Mouse (Mus musculus) erythroid progenitor cell, adult 5-6 weeks (primary cell): ENCODE results near the gene Nfxl1. TPM values are rescaled to one million over a fixed set of nuclear protein-coding genes. Genes with fewer than 3 reads are reported as not detected.

Source experiments
- ATAC-seq: replicated peaks from 2 replicates; pipeline ENCODE4 v1.8.0; 2016; ENCODE audit warnings: moderate number of reproducible peaks, mild to moderate bottlenecking, moderate TSS enrichment, inconsistent platforms; ENCODE audit not compliant: poor library complexity, low FRiP score, severe bottlenecking
- total RNA-seq, 2 experiments: library from RNA; stranded (forward) in 1 of 2; stranded (reverse) in 1 of 2; fragments of 150-400 nt in 1 of 2; fragments of 186-747, 209-891 nt in 1 of 2; gene quantifications; 2 replicates each; pipeline versions ENCODE4 v1.2.3 to v1.2.4; 2015 to 2017; ENCODE audit warnings: low replicate concordance in 2 of 2

Nfxl1 gene
- total RNA-seq, 2 experiments from 2014 or later: 13.5 to 16.3 TPM

DNA sequence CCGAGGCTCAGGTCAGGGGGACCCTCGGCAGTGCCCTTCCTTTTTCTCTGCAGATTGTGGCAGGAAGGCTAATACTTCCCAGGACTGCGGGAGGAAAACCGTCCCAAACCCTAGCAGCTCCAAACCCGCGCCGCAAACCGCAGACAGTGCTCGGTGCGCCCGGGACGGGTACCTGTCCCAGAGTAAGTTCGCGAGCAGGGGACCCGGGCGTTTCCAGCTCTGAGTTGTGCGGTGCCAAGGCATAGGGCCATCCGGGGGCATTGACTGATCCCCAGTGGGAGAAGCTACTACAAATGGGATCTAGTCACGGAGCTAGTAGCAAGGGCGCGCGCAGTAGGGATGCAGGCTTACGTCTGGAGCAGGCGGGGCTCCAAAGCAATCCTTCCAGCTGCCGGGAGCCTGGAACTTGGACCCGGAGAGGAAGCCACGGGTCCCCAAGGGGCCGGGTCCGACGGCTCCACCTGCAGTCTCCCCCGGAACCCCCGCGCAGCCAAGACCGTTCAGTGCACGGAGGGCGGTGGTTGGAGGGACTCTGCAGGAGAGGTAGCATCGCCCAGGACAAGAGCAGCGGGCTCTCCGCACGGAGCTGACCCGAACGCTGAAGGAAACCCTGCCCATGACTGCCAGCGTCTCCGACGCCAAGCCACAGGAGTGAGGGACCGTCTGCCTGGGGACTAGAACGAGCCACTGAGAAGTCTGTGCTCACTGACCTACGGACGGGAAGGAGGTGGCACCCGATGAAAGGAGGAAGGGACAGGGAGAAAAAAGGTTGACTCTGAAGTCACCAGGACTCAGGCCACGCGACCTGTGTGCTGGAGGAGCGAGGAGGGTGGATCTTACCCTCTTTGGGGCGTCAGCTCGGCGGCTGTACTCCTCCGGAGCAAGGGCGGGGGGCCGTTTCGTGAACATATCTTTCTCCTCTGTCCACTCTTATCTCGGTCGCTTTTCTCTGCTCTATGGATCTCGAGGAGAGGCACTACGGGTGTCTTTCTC lies 55.7 kb downstream of the Nfxl1 start, which contains the start of gene Corin:
Gene Corin, minus strand, starts transcription at position 943 of the 993 bp plus-strand sequence.
- ATAC-seq: no peak

DNA sequence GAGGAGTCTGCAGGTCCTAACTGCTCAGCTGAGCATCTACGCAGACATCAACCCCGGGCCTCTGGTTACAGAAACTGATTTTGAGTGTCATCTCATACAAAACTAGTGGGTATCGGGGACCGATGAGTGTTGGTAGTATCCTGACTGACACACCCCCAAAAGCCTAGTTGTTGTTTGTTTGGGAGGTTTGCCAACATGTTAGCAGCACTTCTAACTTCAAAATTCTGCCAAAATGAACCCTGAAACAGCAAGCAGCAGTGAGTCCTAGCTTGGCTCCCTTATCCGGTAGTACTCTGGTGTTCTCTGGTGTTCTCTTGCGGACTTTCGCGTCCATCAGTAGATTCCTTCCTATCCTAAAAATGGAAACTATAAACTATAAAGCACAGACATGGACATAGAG lies 56.7 kb downstream of the Nfxl1 start:
- no peak for ATAC-seq

DNA sequence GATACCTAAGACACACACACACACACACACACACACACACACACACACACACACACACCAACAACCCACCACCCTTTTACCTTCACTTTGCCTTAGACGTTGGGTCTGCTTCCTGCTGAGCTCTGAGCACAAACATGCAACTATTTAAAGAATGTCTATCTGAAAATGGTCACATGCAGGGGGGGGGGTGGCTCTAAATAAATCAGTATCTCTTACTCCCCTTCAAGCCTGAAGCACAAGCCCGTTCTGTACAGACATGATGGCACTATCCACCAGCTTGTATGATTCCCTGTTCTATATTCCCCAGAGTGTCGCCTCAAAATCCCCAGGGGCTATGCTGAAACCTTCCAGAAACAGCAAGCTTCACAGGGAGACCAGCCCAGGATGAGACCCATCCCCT lies 57.7 kb downstream of the Nfxl1 start:
- no peak for ATAC-seq

DNA sequence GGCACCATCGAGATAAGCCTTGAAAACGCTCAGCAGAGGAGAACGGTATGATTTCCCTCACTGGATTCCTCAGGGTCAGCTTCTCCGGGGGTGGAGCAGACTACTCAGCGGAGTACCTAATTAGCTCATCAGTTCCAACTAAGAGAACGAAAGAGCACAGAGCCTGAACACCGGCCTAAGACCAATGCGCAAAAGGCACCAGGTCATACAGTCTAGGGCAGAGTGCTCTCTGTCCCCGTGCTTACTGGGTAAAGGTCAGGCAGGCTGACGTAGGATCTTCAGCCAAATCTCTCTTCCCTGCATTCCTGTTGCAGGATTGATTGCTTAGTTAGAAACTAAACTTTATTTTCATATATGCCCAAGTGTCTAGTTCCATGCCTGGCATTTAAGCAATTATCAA lies 61.2 kb downstream of the Nfxl1 start:
- no peak for ATAC-seq

DNA sequence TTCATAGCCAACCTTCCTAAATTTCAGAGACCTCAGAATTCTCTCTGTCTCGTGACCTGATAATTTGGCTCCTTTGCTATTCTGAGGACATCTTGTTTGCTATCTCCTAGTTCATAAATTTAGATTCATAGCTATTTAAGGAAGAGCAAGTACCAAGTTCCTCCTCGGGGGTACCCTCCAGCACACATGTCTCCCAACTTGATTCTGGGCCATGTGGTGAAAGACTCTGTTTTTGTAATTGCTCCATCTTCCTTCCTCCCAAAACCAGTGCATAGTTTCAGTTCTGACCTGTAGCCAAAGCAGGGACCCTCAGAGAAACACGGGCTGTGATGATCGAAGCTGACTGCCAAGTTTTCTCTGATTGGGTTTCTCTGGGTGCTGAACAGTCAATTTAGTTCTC lies 62.7 kb downstream of the Nfxl1 start:
- ATAC-seq: no peak

DNA sequence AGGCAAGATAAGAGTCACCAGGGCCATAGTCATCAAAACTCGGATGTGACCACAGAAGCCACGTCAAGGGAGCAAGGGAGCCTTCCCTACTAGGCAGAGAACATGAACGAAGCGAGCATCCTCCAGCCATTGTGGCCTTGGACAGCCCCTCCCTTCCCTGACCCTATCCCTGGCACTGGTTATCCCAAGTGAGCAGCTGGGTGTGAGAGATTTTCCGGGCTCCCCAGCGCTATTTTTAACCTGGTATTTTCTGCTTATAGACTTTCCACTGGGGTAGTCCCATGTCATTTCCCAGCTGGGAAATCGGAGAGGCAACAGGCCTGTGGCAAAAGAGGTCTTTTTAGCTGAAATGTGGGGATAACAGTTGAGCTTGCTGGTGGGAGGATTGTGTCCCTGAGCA lies 65.6 kb downstream of the Nfxl1 start:
- no peak for ATAC-seq

DNA sequence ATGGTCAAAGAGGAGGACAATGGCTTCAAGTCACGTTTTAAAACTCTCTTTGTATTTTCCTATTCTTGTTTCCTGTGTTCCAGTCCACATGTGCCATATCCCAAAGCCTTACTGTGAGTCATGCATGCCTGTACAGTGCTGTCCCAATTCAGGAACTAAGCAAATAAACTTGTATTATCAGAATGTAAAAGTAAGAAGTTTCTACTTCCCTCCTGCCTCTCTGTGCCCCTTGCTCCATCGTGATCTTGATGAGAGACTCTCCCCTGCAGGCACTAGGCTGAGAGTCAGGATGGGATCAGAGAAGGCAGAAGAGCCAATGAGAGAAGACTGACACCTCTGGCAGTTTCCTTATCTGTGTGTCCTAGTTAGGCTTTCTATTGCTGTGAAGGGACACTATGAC lies 68.3 kb downstream of the Nfxl1 start:
- no peak for ATAC-seq

DNA sequence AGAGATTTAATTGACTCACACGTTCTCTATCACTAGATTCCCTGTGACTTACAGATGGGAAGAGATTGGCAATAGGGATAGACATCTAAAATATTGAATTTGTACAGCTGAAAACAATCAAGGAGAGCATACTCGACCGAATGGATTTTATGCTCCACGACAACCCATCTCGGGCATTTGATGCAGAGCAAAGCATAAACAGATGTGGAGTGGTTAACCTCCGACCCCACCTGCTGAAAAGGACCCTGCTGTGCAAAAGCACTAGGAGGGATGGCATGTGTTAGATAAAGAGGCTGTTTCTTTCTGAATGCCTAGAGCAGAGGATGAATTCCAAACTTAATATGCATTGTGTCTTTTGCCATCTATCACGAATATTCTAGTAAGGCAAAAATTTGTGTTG lies 79.0 kb downstream of the Nfxl1 start:
- no peak for ATAC-seq

DNA sequence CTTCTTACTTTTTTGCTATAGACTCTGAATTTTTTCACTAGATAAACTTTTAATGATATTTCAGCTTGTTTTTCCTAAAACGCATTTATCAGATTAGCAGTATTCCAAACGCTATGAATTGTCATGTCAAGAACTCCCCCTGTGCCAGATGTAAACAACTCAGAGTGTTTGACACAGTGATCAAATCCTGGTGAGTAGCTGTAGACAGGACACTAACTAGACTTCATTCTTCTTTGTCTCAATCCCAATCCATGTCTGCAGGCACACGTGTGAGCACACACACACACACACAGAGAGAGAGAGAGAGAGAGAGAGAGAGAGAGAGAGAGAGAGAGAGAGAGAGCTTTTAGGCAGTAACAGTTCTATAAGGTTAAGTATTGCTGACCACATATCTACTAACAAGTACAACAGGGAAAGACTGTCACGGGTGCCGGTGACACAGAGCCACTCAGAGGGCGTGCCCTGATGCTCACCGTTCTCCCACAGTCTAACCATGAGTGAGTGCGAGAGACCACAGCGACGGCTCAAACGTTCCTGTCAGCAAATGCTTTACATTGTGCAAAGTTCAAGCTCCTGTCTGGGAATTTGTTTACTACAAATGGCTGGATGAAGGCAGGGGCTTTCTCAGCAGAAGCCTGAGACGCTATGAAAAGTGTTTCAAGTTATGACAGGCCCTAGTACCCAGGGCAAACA lies 87.0 kb downstream of the Nfxl1 start:
- no peak for ATAC-seq

DNA sequence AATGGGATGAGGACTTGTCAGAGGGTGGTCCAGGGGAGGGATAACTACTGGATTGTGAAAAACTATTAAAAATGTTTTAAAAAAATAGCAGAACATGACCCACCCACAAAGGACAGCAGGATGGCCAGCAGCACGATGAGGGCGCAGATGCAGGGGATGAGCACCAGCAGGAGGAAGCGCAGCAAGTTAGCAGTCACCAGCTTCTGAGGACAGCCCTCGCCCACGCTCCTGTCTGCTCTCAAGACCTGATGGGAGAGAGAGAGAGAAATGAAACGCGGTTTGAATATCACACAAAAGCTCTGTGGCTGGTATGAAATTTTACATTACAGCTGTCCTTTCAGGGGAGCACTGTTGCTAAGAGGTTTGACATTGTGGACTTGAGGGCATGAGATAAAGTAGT lies 87.7 kb downstream of the Nfxl1 start:
- no peak for ATAC-seq

DNA sequence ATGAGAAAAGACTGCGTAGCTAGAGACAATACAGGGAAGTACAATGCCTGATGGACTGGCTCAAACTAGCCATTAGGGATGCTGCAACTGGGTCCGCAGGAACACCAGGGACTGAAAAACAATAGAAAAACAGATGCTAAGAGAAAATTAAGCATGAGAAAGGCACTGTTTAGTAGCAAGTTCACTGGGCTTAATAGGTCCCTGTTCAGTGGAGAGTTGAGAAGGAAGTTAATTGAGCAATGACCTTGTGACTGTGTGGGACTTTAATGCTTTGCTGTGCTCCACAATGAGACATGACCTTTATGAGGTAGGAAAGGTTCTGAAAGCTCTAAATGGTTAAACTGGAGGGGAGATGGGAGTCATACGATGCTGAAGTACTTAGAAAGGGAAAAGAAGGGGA lies 94.6 kb downstream of the Nfxl1 start:
- ATAC-seq: no peak

Other genes starting within 250 kb of the Nfxl1 start
- not detected in 2 replicates for gene Corin, start 55.2 kb downstream of the Nfxl1 start, total RNA-seq (2015; ENCODE audit: low replicate concordance)
- gene Corin, start 55.2 kb downstream of the Nfxl1 start, total RNA-seq (2017; ENCODE audit: low replicate concordance): not detected in 2 replicates
- gene Zar1, start 21.6 kb upstream of the Nfxl1 start, total RNA-seq (2015; ENCODE audit: low replicate concordance): not detected in 2 replicates
- not detected in 2 replicates for gene Zar1, start 21.6 kb upstream of the Nfxl1 start, total RNA-seq (2017; ENCODE audit: low replicate concordance)
- not detected in 2 replicates for gene Gm5868, start 27.9 kb upstream of the Nfxl1 start, total RNA-seq (2015; ENCODE audit: low replicate concordance)
- not detected in 2 replicates for gene Gm5868, start 27.9 kb upstream of the Nfxl1 start, total RNA-seq (2017; ENCODE audit: low replicate concordance)
- not detected in 2 replicates for gene Cnga1, start 84.6 kb upstream of the Nfxl1 start, total RNA-seq (2015; ENCODE audit: low replicate concordance)
- gene Cnga1, start 84.6 kb upstream of the Nfxl1 start, total RNA-seq (2017; ENCODE audit: low replicate concordance): 0.26 TPM in 1 of 2 replicates, not detected in the other
- gene Nipal1, start 88.1 kb upstream of the Nfxl1 start, total RNA-seq (2015; ENCODE audit: low replicate concordance): 1.3 TPM in 1 of 2 replicates, not detected in the other
- 0.26 and 1.3 TPM in 2 replicates for gene Nipal1, start 88.1 kb upstream of the Nfxl1 start, total RNA-seq (2017; ENCODE audit: low replicate concordance)
- gene Txk, start 193.1 kb upstream of the Nfxl1 start, total RNA-seq (2015; ENCODE audit: low replicate concordance): 5.9 TPM in 1 of 2 replicates, not detected in the other
- gene Txk, start 193.1 kb upstream of the Nfxl1 start, total RNA-seq (2017; ENCODE audit: low replicate concordance): 1.3 TPM in 1 of 2 replicates, not detected in the other